ENCODE assay signal across 8 mouse cellular contexts in genomic region chr5:124552094-124552472, GRCm38 (mm10). TPM values are rescaled to one million over a fixed set of nuclear protein-coding genes. Genes with fewer than 3 reads are reported as not detected.
A peak's percentile ranks its signal among the peaks of the same experiment; 100 is the strongest.
DNase-seq lines count a peak whose midpoint lies in the region; ATAC-seq and TF ChIP-seq lines count a peak whose summit lies in the region.

No protein-coding gene starts in this region.

- no peak for ATAC-seq in lung, embryonic 15.5 days (ENCODE audit: borderline replicate concordance, extremely low read depth, low FRiP score, low TSS enrichment)
- ATAC-seq in embryonic facial prominence, embryonic 12.5 days (ENCODE audit: insufficient number of reproducible peaks, insufficient read depth, low FRiP score, low TSS enrichment): no peak
- no peak for ATAC-seq in intestine, postnatal 0 days

- H3K4me3 ChIP-seq in lung, embryonic 15.5 days: peak overlapping the region; percentile 94
- peak overlapping the region; percentile 80 for H3K4me3 ChIP-seq in embryonic facial prominence, embryonic 12.5 days
- peak overlapping the region; percentile 88 for H3K4me3 ChIP-seq in intestine, postnatal 0 days (ENCODE audit: low read depth, low read length)
- H3K4me3 ChIP-seq in small intestine, adult 2 months (ENCODE audit: low read depth, low read length): peak overlapping the region; percentile 87; the same call in 1 of the 2 replicates

- H3K4me2 ChIP-seq in lung, embryonic 15.5 days: peak overlapping the region; percentile 73
- H3K4me2 ChIP-seq in embryonic facial prominence, embryonic 12.5 days (replicated peaks): peak overlapping the region; percentile 63
- peak overlapping the region; percentile 81 for H3K4me2 ChIP-seq in intestine, postnatal 0 days (replicated peaks; ENCODE audit: low read depth)

- no peaks in the 10 kb centered on the region for H3K9me3 ChIP-seq in lung, embryonic 15.5 days
- H3K9me3 ChIP-seq in embryonic facial prominence, embryonic 12.5 days: no peaks in the 10 kb centered on the region
- no peaks in the 10 kb centered on the region for H3K9me3 ChIP-seq in intestine, postnatal 0 days (ENCODE audit: control insufficient read depth)

- H3K27me3 ChIP-seq in lung, embryonic 15.5 days: no peaks in the 10 kb centered on the region
- no peaks in the 10 kb centered on the region for H3K27me3 ChIP-seq in embryonic facial prominence, embryonic 12.5 days
- H3K27me3 ChIP-seq in intestine, postnatal 0 days (replicated peaks; ENCODE audit: control insufficient read depth, insufficient read depth, low read length): no peaks in the 10 kb centered on the region
- no peaks in the 10 kb centered on the region for H3K27me3 ChIP-seq in small intestine, adult 2 months (ENCODE audit: control insufficient read depth, insufficient read depth, low read length)

- DNase-seq in lung, postnatal 25 days (ENCODE audit: low spot score): no peak
- DNase-seq in right cerebral cortex, adult 2 months (ENCODE audit: low spot score in 2 of 2): no peak
- DNase-seq in urinary bladder, postnatal 36 days (ENCODE audit: low spot score in 2 of 2): no peak
- no peak for DNase-seq in layer of hippocampus, postnatal 10 days (ENCODE audit: low spot score in 2 of 2)

- H3K9ac ChIP-seq in lung, embryonic 15.5 days: peak overlapping the region; percentile 73
- H3K9ac ChIP-seq in embryonic facial prominence, embryonic 12.5 days: peak overlapping the region; percentile 61
- peak overlapping the region; percentile 70; the same call in 1 of the 2 replicates for H3K9ac ChIP-seq in intestine, postnatal 0 days (ENCODE audit: low read depth, low read length)

- TF ChIP-seq POLR2A in small intestine, adult 2 months (IDR thresholded peaks at IDR 0.05; ENCODE audit: low read depth, low read length): no peak

- peaks cover 14% of the 10 kb centered on the region for H3K4me1 ChIP-seq in lung, embryonic 15.5 days
- H3K4me1 ChIP-seq in embryonic facial prominence, embryonic 12.5 days: peaks cover 13% of the 10 kb centered on the region
- H3K4me1 ChIP-seq in intestine, postnatal 0 days (replicated peaks; ENCODE audit: control insufficient read depth, insufficient read depth, low read length): no peaks in the 10 kb centered on the region
- no peaks in the 10 kb centered on the region for H3K4me1 ChIP-seq in small intestine, adult 2 months (ENCODE audit: control insufficient read depth, insufficient read depth, insufficient read length, low read length)

- 6% methylated on average over 9 of the region's 9 CpGs for WGBS in lung, embryonic 15.5 days
- 10% methylated on average over 9 of the region's 9 CpGs for WGBS in embryonic facial prominence, embryonic 12.5 days
- WGBS in intestine, postnatal 0 days: 6% methylated on average over 9 of the region's 9 CpGs
- WGBS in small intestine, adult 2 months: under 1% methylated on average over 9 of the region's 9 CpGs

- peak overlapping the region; percentile 87 for H3K27ac ChIP-seq in lung, embryonic 15.5 days
- H3K27ac ChIP-seq in embryonic facial prominence, embryonic 12.5 days: peak overlapping the region; percentile 81; the same call in 1 of the 2 replicates
- H3K27ac ChIP-seq in intestine, postnatal 0 days (ENCODE audit: low read depth, low read length): peak overlapping the region; percentile 67
- peak overlapping the region; percentile 86 for H3K27ac ChIP-seq in small intestine, adult 2 months (ENCODE audit: insufficient read depth, low read depth, low read length)

- TF ChIP-seq CTCF in intestine, postnatal 0 days (IDR thresholded peaks at IDR 0.05; ENCODE audit: low read depth): no peak
- no peak for TF ChIP-seq CTCF in small intestine, adult 2 months (IDR thresholded peaks at IDR 0.05; ENCODE audit: extremely low read depth, insufficient read length, insufficient replicate concordance, low read depth, low read length)

- H3K36me3 ChIP-seq in lung, embryonic 15.5 days: peaks cover 48% of the 10 kb centered on the region
- H3K36me3 ChIP-seq in embryonic facial prominence, embryonic 12.5 days: peaks cover 46% of the 10 kb centered on the region
- peaks cover 38% of the 10 kb centered on the region for H3K36me3 ChIP-seq in intestine, postnatal 0 days (ENCODE audit: control insufficient read depth, insufficient read depth)
- peaks cover 33% of the 10 kb centered on the region for H3K36me3 ChIP-seq in small intestine, adult 2 months (ENCODE audit: control insufficient read depth, insufficient read depth, low read length)

RNA-seq across cellular contexts. Expression of gene Ddx55, which starts 0.6 kb away (rescaled TPM):
- 12.3 and 12.5 TPM in 2 replicates for polyA plus RNA-seq in lung, embryonic 15.5 days (2015; fragmentation: Nextera tagmentation; extraction: Ambion mirVana)
- polyA plus RNA-seq in embryonic facial prominence, embryonic 12.5 days (2016; fragmentation: Nextera tagmentation; extraction: Ambion mirVana): 17.4 and 18.3 TPM in 2 replicates
- polyA plus RNA-seq in intestine, postnatal 0 days (2015; fragmentation: Nextera tagmentation; extraction: Ambion mirVana): 6.3 and 10.0 TPM in 2 replicates
- 8.7 and 12.1 TPM in 2 replicates for polyA plus RNA-seq in small intestine, adult 2 months (2012; rRNA removed)
- total RNA-seq in layer of hippocampus, postnatal 10 days (2021): 10 to 100 TPM; 26.4 to 30.2 TPM

RNA-seq across cellular contexts. Expression of gene Tmed2, which starts 11.6 kb away (rescaled TPM):
- 636 TPM in 2 replicates for polyA plus RNA-seq in lung, embryonic 15.5 days (2015; fragmentation: Nextera tagmentation; extraction: Ambion mirVana)
- polyA plus RNA-seq in embryonic facial prominence, embryonic 12.5 days (2016; fragmentation: Nextera tagmentation; extraction: Ambion mirVana): 453 and 479 TPM in 2 replicates
- polyA plus RNA-seq in intestine, postnatal 0 days (2015; fragmentation: Nextera tagmentation; extraction: Ambion mirVana): 398 and 414 TPM in 2 replicates
- 182 and 188 TPM in 2 replicates for polyA plus RNA-seq in small intestine, adult 2 months (2012; rRNA removed)
- total RNA-seq in layer of hippocampus, postnatal 10 days (2021): 100 to 1,000 TPM in 1 of 2 experiments, 10 to 100 TPM in 1; 95.6 to 113 TPM

RNA-seq across cellular contexts. Expression of gene Rilpl1, which starts 20.9 kb away (rescaled TPM):
- polyA plus RNA-seq in lung, embryonic 15.5 days (2015; fragmentation: Nextera tagmentation; extraction: Ambion mirVana): 20.7 and 20.8 TPM in 2 replicates
- 29.2 and 29.6 TPM in 2 replicates for polyA plus RNA-seq in embryonic facial prominence, embryonic 12.5 days (2016; fragmentation: Nextera tagmentation; extraction: Ambion mirVana)
- polyA plus RNA-seq in intestine, postnatal 0 days (2015; fragmentation: Nextera tagmentation; extraction: Ambion mirVana): 6.6 and 7.5 TPM in 2 replicates
- polyA plus RNA-seq in small intestine, adult 2 months (2012; rRNA removed): 2.3 and 2.9 TPM in 2 replicates
- total RNA-seq in layer of hippocampus, postnatal 10 days (2021): 10 to 100 TPM; 28.9 to 31.0 TPM

RNA-seq across cellular contexts. Expression of gene Eif2b1, which starts 26.8 kb away (rescaled TPM):
- 70.1 and 76.6 TPM in 2 replicates for polyA plus RNA-seq in lung, embryonic 15.5 days (2015; fragmentation: Nextera tagmentation; extraction: Ambion mirVana)
- 71.6 and 72.6 TPM in 2 replicates for polyA plus RNA-seq in embryonic facial prominence, embryonic 12.5 days (2016; fragmentation: Nextera tagmentation; extraction: Ambion mirVana)
- 37.3 and 39.0 TPM in 2 replicates for polyA plus RNA-seq in intestine, postnatal 0 days (2015; fragmentation: Nextera tagmentation; extraction: Ambion mirVana)
- polyA plus RNA-seq in small intestine, adult 2 months (2012; rRNA removed): 9.1 and 12.5 TPM in 2 replicates
- 10 to 100 TPM; 42.4 to 49.1 TPM for total RNA-seq in layer of hippocampus, postnatal 10 days (2021)

RNA-seq across cellular contexts. Expression of gene Gtf2h3, which starts 26.9 kb away (rescaled TPM):
- polyA plus RNA-seq in lung, embryonic 15.5 days (2015; fragmentation: Nextera tagmentation; extraction: Ambion mirVana): 56.8 and 57.5 TPM in 2 replicates
- 75.8 and 76.3 TPM in 2 replicates for polyA plus RNA-seq in embryonic facial prominence, embryonic 12.5 days (2016; fragmentation: Nextera tagmentation; extraction: Ambion mirVana)
- 15.9 and 17.3 TPM in 2 replicates for polyA plus RNA-seq in intestine, postnatal 0 days (2015; fragmentation: Nextera tagmentation; extraction: Ambion mirVana)
- polyA plus RNA-seq in small intestine, adult 2 months (2012; rRNA removed): 8.5 and 20.0 TPM in 2 replicates
- 10 to 100 TPM; 29.0 to 31.0 TPM for total RNA-seq in layer of hippocampus, postnatal 10 days (2021)
